Mouse (Mus musculus): Measurements from ENCODE around the gene Afap1l2.

DNA sequence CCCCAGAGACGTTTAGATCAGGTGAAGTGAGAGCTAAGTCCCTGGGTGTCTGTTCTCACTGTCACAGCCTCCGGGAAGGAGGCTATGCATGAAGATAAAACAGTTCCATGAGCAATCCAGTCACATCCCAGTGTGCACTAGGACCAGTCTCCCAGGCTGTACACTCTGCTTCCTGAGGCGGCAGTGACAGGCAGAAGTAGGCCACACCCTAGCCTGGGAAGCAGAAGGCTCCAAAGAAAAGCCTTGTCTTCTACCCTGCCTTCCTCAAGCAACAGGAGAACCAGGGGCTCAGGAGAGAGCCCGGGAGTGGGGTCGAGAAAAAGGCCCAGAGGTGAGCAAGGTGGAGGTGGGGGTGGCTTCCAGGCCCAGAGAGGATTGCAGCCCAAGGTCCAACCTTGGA, 86.3 kb downstream of the Afap1l2 start:
- TF ChIP-seq POLR2A (IDR thresholded peaks at IDR 0.05; ENCODE audit: low read depth, low read length) (no peak), CTCF (IDR thresholded peaks at IDR 0.05; ENCODE audit: extremely low read depth, insufficient read length, insufficient replicate concordance, low read depth, low read length) (no peak)

Measured in small intestine, adult 2 months (tissue).